Mouse (Mus musculus): Measurements from ENCODE around the gene Itpr2. TPM values are rescaled to one million over a fixed set of nuclear protein-coding genes. Genes with fewer than 3 reads are reported as not detected.

The Itpr2 gene
- polyA plus RNA-seq, 1 experiment, result 25.5 TPM

- no peak for TF ChIP-seq CTCF (IDR thresholded peaks at IDR 0.05; ENCODE audit: insufficient read depth, low read length)
- no peak for TF ChIP-seq POLR2A (IDR thresholded peaks at IDR 0.05; ENCODE audit: borderline replicate concordance, extremely low read depth, low read depth, low read length)
- H3K4me3 ChIP-seq (replicated peaks; ENCODE audit: extremely low read depth, low read depth, low read length), result no peak overlapping the region
- no peak for DNase-seq
- 76% methylated on average over 9 of the region's 9 CpGs for WGBS
- no peaks in the 10 kb centered on the region for H3K4me1 ChIP-seq (ENCODE audit: control insufficient read depth, insufficient read depth, low read length)
Measured at GRCm38 (mm10) chr6:146352258-146352805, 149.7 kb downstream of the Itpr2 start.

- Histone ChIP-seq H3K4me3 (replicated peaks; ENCODE audit: extremely low read depth, low read depth, low read length) (no peak overlapping the region), H3K4me1 (ENCODE audit: control insufficient read depth, insufficient read depth, low read length) (no peaks in the 10 kb centered on the region)
- TF ChIP-seq POLR2A (IDR thresholded peaks at IDR 0.05; ENCODE audit: borderline replicate concordance, extremely low read depth, low read depth, low read length), result no peak
- no peak for TF ChIP-seq CTCF (IDR thresholded peaks at IDR 0.05; ENCODE audit: insufficient read depth, low read length)
- whole genome bisulfite sequencing, result 85% methylated on average over 7 of the region's 7 CpGs
- no peak for DNase-seq
Measured at GRCm38 (mm10) chr6:146351816-146352215, 150.2 kb downstream of the Itpr2 start.

- Histone ChIP-seq H3K4me3 (replicated peaks; ENCODE audit: extremely low read depth, low read depth, low read length) (no peak overlapping the region), H3K4me1 (ENCODE audit: control insufficient read depth, insufficient read depth, low read length) (no peaks in the 10 kb centered on the region)
- WGBS, result 58% methylated on average over 4 of the region's 4 CpGs
- DNase-seq, result no peak
- TF ChIP-seq POLR2A (IDR thresholded peaks at IDR 0.05; ENCODE audit: borderline replicate concordance, extremely low read depth, low read depth, low read length), result no peak
- no peak for TF ChIP-seq CTCF (IDR thresholded peaks at IDR 0.05; ENCODE audit: insufficient read depth, low read length)
Measured at GRCm38 (mm10) chr6:146347568-146347967, 154.5 kb downstream of the Itpr2 start.

- TF ChIP-seq CTCF (IDR thresholded peaks at IDR 0.05; ENCODE audit: insufficient read depth, low read length), result no peak
- no peak for TF ChIP-seq POLR2A (IDR thresholded peaks at IDR 0.05; ENCODE audit: borderline replicate concordance, extremely low read depth, low read depth, low read length)
- no peak overlapping the region for H3K4me3 ChIP-seq (replicated peaks; ENCODE audit: extremely low read depth, low read depth, low read length)
- 91% methylated on average over 8 of the region's 8 CpGs for WGBS
- DNase-seq, result no peak
- H3K4me1 ChIP-seq (ENCODE audit: control insufficient read depth, insufficient read depth, low read length), result no peaks in the 10 kb centered on the region
Measured at GRCm38 (mm10) chr6:146346545-146347195, 155.4 kb downstream of the Itpr2 start.

- 96% methylated on average over 3 of the region's 3 CpGs for WGBS
- TF ChIP-seq CTCF (IDR thresholded peaks at IDR 0.05; ENCODE audit: insufficient read depth, low read length) (peak; percentile 52), POLR2A (IDR thresholded peaks at IDR 0.05; ENCODE audit: borderline replicate concordance, extremely low read depth, low read depth, low read length) (no peak)
- H3K4me1 ChIP-seq (ENCODE audit: control insufficient read depth, insufficient read depth, low read length), result no peaks in the 10 kb centered on the region
- no peak overlapping the region for H3K4me3 ChIP-seq (replicated peaks; ENCODE audit: extremely low read depth, low read depth, low read length)
- no peak for DNase-seq
Measured at GRCm38 (mm10) chr6:146344732-146345131, 157.3 kb downstream of the Itpr2 start.

- H3K4me1 ChIP-seq (ENCODE audit: control insufficient read depth, insufficient read depth, low read length), result no peaks in the 10 kb centered on the region
- TF ChIP-seq POLR2A (IDR thresholded peaks at IDR 0.05; ENCODE audit: borderline replicate concordance, extremely low read depth, low read depth, low read length) (no peak), CTCF (IDR thresholded peaks at IDR 0.05; ENCODE audit: insufficient read depth, low read length) (no peak)
- DNase-seq, result no peak
- H3K4me3 ChIP-seq (replicated peaks; ENCODE audit: extremely low read depth, low read depth, low read length), result no peak overlapping the region
- WGBS, result 76% methylated on average over 10 of the region's 10 CpGs
Measured at GRCm38 (mm10) chr6:146343671-146344384, 158.2 kb downstream of the Itpr2 start.

GRCm38 (mm10) chr6:146342995-146343394, 159.0 kb downstream of the Itpr2 start:
- no peaks in the 10 kb centered on the region for H3K4me1 ChIP-seq (ENCODE audit: control insufficient read depth, insufficient read depth, low read length)
- TF ChIP-seq POLR2A (IDR thresholded peaks at IDR 0.05; ENCODE audit: borderline replicate concordance, extremely low read depth, low read depth, low read length), result no peak
- no peak for TF ChIP-seq CTCF (IDR thresholded peaks at IDR 0.05; ENCODE audit: insufficient read depth, low read length)
- H3K4me3 ChIP-seq (replicated peaks; ENCODE audit: extremely low read depth, low read depth, low read length), result no peak overlapping the region
- 41% methylated on average over 6 of the region's 6 CpGs for WGBS
- DNase-seq, result no peak

GRCm38 (mm10) chr6:146341934-146342333, 160.1 kb downstream of the Itpr2 start:
- WGBS, result 88% methylated on average over 3 of the region's 3 CpGs
- no peak overlapping the region for H3K4me3 ChIP-seq (replicated peaks; ENCODE audit: extremely low read depth, low read depth, low read length)
- H3K4me1 ChIP-seq (ENCODE audit: control insufficient read depth, insufficient read depth, low read length), result no peaks in the 10 kb centered on the region
- no peak for TF ChIP-seq POLR2A (IDR thresholded peaks at IDR 0.05; ENCODE audit: borderline replicate concordance, extremely low read depth, low read depth, low read length)
- no peak for TF ChIP-seq CTCF (IDR thresholded peaks at IDR 0.05; ENCODE audit: insufficient read depth, low read length)
- DNase-seq, result no peak

GRCm38 (mm10) chr6:146341413-146341812, 160.6 kb downstream of the Itpr2 start:
- DNase-seq, result no peak
- TF ChIP-seq CTCF (IDR thresholded peaks at IDR 0.05; ENCODE audit: insufficient read depth, low read length), result no peak
- TF ChIP-seq POLR2A (IDR thresholded peaks at IDR 0.05; ENCODE audit: borderline replicate concordance, extremely low read depth, low read depth, low read length), result no peak
- 87% methylated on average over 3 of the region's 3 CpGs for WGBS
- H3K4me1 ChIP-seq (ENCODE audit: control insufficient read depth, insufficient read depth, low read length), result no peaks in the 10 kb centered on the region
- H3K4me3 ChIP-seq (replicated peaks; ENCODE audit: extremely low read depth, low read depth, low read length), result no peak overlapping the region
